Mouse (Mus musculus): ENCODE measurements at regions not wholly inside any gene's neighbourhood (a gene's known extent, or its start where the extent isn't known, plus 50 kb on each side); places are given as distances from the start of the nearest gene placed in this dataset.

DNA sequence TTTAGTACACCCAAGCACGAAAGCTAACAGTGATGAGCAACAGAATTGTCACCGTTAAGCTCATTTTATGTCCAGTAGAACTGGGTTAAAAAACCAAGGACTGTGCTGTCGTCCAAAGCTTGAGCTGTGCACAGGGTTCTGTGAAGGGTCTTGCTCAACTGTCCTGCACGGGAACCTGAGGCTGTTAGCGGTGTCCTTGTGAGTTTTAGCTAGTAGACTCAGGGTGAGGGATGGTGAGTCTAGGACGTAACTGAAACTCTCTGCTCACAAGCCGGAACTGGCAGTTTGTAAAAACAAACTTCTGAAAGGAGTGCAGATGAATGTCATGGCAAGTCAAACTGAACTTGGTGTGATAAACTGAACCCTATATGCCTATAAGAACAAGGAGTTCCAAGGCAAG is 95.6 kb downstream of the 1700020N01Rik start:
- Histone ChIP-seq H3K9ac (no peak overlapping the region), H3K4me3 (no peak overlapping the region), H3K4me1 (replicated peaks) (peaks cover 2% of the 10 kb centered on the region; the same call in 1 of the 2 replicates), H3K27ac (replicated peaks) (no peak overlapping the region), H3K27me3 (no peaks in the 10 kb centered on the region), H3K9me3 (no peaks in the 10 kb centered on the region), H3K36me3 (no peaks in the 10 kb centered on the region), H3K4me2 (no peak overlapping the region)
- ATAC-seq (ENCODE audit: low FRiP score, low read depth): no peak
- WGBS: 85% methylated on average over 7 of the region's 7 CpGs

GRCm38 (mm10) chr10:21689847-21690269 is 96.9 kb downstream of the 1700020N01Rik start:
- H3K27me3 ChIP-seq: no peaks in the 10 kb centered on the region
- 87% methylated on average over 9 of the region's 9 CpGs for WGBS
- no peaks in the 10 kb centered on the region for H3K36me3 ChIP-seq
- ATAC-seq (ENCODE audit: low FRiP score, low read depth): no peak
- peaks cover 2% of the 10 kb centered on the region; the same call in 1 of the 2 replicates for H3K4me1 ChIP-seq (replicated peaks)
- H3K27ac ChIP-seq (replicated peaks): no peak overlapping the region
- H3K9me3 ChIP-seq: no peaks in the 10 kb centered on the region
- H3K4me3 ChIP-seq: no peak overlapping the region
- H3K4me2 ChIP-seq: no peak overlapping the region
- no peak overlapping the region for H3K9ac ChIP-seq

- no peak overlapping the region for H3K4me3 ChIP-seq
- WGBS: 73% methylated on average over 5 of the region's 5 CpGs
- no peak overlapping the region for H3K4me2 ChIP-seq
- no peaks in the 10 kb centered on the region for H3K36me3 ChIP-seq
- ATAC-seq (ENCODE audit: low FRiP score, low read depth): no peak
- H3K4me1 ChIP-seq (replicated peaks): no peaks in the 10 kb centered on the region
- H3K9ac ChIP-seq: no peak overlapping the region
- H3K9me3 ChIP-seq: no peaks in the 10 kb centered on the region
- H3K27me3 ChIP-seq: no peaks in the 10 kb centered on the region
- H3K27ac ChIP-seq (replicated peaks): no peak overlapping the region
Observed at GRCm38 (mm10) chr10:21695185-21695584, 102.2 kb downstream of the 1700020N01Rik start.

- Histone ChIP-seq H3K9me3 (no peaks in the 10 kb centered on the region), H3K36me3 (no peaks in the 10 kb centered on the region), H3K27ac (replicated peaks) (no peak overlapping the region), H3K4me1 (replicated peaks) (no peaks in the 10 kb centered on the region), H3K4me3 (no peak overlapping the region), H3K9ac (no peak overlapping the region), H3K4me2 (no peak overlapping the region), H3K27me3 (no peaks in the 10 kb centered on the region)
- WGBS: 93% methylated on average over 5 of the region's 5 CpGs
- ATAC-seq (ENCODE audit: low FRiP score, low read depth): no peak
Observed at GRCm38 (mm10) chr10:21696671-21697070, 103.7 kb downstream of the 1700020N01Rik start.

- H3K27ac ChIP-seq (replicated peaks): no peak overlapping the region
- no peaks in the 10 kb centered on the region for H3K4me1 ChIP-seq (replicated peaks)
- ATAC-seq (ENCODE audit: low FRiP score, low read depth): no peak
- 29% methylated on average over 3 of the region's 3 CpGs for WGBS
- no peaks in the 10 kb centered on the region for H3K36me3 ChIP-seq
- no peaks in the 10 kb centered on the region for H3K27me3 ChIP-seq
- no peak overlapping the region for H3K4me2 ChIP-seq
- no peaks in the 10 kb centered on the region for H3K9me3 ChIP-seq
- no peak overlapping the region for H3K9ac ChIP-seq
- no peak overlapping the region for H3K4me3 ChIP-seq
Observed at GRCm38 (mm10) chr10:21701580-21701979, 108.6 kb downstream of the 1700020N01Rik start.

- Histone ChIP-seq H3K9me3 (no peaks in the 10 kb centered on the region), H3K4me3 (no peak overlapping the region), H3K27ac (replicated peaks) (no peak overlapping the region), H3K9ac (no peak overlapping the region), H3K4me1 (replicated peaks) (no peaks in the 10 kb centered on the region), H3K36me3 (no peaks in the 10 kb centered on the region), H3K27me3 (no peaks in the 10 kb centered on the region), H3K4me2 (no peak overlapping the region)
- WGBS: 69% methylated on average over 1 of the region's 1 CpGs
- ATAC-seq (ENCODE audit: low FRiP score, low read depth): no peak
Observed at GRCm38 (mm10) chr10:21702134-21702533, 109.2 kb downstream of the 1700020N01Rik start.

DNA sequence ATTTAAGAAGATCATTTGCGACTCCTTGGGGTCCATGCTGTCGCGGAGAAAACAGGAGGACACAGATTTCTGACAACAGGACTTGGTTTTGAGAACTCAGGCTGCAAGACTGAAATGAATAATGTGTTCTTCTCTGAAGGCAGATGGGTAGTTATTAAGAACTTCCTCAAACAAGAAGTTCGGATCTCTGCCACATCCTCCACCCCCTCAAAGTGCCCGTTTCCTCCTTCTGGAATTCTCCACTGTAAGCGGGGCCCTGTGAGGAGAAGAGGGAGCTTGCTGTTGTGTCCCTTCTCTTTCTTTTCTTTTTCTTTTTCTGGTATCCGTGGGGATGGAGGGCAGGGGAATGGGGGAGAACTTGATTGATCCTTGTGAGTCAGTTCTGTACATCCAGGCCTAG is 118.9 kb downstream of the 1700020N01Rik start:
- no peak overlapping the region for H3K4me2 ChIP-seq
- no peaks in the 10 kb centered on the region for H3K9me3 ChIP-seq
- H3K27me3 ChIP-seq: no peaks in the 10 kb centered on the region
- no peak overlapping the region for H3K27ac ChIP-seq (replicated peaks)
- WGBS: 75% methylated on average over 7 of the region's 7 CpGs
- no peak overlapping the region for H3K4me3 ChIP-seq
- no peaks in the 10 kb centered on the region for H3K36me3 ChIP-seq
- H3K4me1 ChIP-seq (replicated peaks): no peaks in the 10 kb centered on the region
- no peak overlapping the region for H3K9ac ChIP-seq
- no peak for ATAC-seq (ENCODE audit: low FRiP score, low read depth)

DNA sequence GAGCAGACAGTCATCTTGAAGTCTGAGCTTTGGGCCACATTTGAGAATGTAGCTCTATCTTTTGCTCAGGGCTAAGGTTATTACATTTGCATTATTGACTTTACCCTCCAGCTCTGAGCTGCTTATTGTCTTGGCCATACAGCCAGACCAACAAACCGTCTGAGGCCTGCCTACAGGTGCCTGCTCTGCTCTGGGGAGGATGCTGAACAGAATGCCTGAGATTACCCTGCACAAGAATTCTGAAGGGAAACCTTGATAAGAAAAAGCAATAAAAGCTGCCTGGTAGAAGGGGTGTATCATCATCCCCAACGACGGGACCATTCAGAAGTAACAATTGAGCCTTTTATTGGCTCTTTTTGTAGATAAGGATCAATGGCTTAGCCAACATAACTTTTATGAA is 119.9 kb downstream of the 1700020N01Rik start:
- Histone ChIP-seq H3K36me3 (no peaks in the 10 kb centered on the region), H3K4me2 (no peak overlapping the region), H3K27me3 (no peaks in the 10 kb centered on the region), H3K27ac (replicated peaks) (no peak overlapping the region), H3K4me3 (no peak overlapping the region), H3K4me1 (replicated peaks) (no peaks in the 10 kb centered on the region), H3K9me3 (no peaks in the 10 kb centered on the region), H3K9ac (no peak overlapping the region)
- 75% methylated on average over 3 of the region's 3 CpGs for WGBS
- no peak for ATAC-seq (ENCODE audit: low FRiP score, low read depth)

GRCm38 (mm10) chr10:21715436-21715835 is 122.5 kb downstream of the 1700020N01Rik start:
- no peak overlapping the region for H3K4me3 ChIP-seq
- WGBS: 91% methylated on average over 3 of the region's 3 CpGs

GRCm38 (mm10) chr10:21718189-21718588 is 125.2 kb downstream of the 1700020N01Rik start:
- Histone ChIP-seq H3K9me3 (no peaks in the 10 kb centered on the region), H3K36me3 (no peaks in the 10 kb centered on the region), H3K4me2 (no peak overlapping the region), H3K4me1 (replicated peaks) (no peaks in the 10 kb centered on the region), H3K27me3 (no peaks in the 10 kb centered on the region), H3K27ac (replicated peaks) (no peak overlapping the region), H3K4me3 (no peak overlapping the region), H3K9ac (no peak overlapping the region)
- no peak for ATAC-seq (ENCODE audit: low FRiP score, low read depth)
- 79% methylated on average over 4 of the region's 4 CpGs for WGBS

More at GRCm38 (mm10) chr10:21715436-21715835, 122.5 kb downstream of the 1700020N01Rik start:
- Histone ChIP-seq H3K27me3 (no peaks in the 10 kb centered on the region), H3K36me3 (no peaks in the 10 kb centered on the region), H3K27ac (replicated peaks) (no peak overlapping the region), H3K9ac (no peak overlapping the region), H3K4me2 (no peak overlapping the region), H3K9me3 (no peaks in the 10 kb centered on the region), H3K4me1 (replicated peaks) (no peaks in the 10 kb centered on the region)
- no peak for ATAC-seq (ENCODE audit: low FRiP score, low read depth)

DNA sequence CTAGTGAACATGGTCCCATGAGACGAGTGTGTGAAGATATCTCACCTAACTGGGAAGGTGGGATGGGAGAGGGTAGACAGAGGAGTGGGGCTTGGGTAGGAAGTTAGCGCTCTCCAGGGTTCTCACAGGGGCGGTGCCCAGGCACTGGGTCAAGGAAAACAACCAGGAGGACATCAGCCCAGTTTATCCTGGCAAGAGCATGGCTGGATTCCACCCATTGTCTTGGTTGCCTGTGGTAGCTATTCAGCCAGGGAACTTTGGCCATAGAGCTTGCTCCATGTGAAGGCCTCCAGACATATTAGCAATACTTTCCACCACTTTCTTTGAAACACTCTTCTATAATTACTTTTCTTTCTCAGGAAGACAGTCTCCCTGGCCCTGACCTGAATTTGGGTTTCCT is 131.4 kb downstream of the 1700020N01Rik start:
- H3K4me1 ChIP-seq (replicated peaks): no peaks in the 10 kb centered on the region
- no peaks in the 10 kb centered on the region for H3K27me3 ChIP-seq
- no peak overlapping the region for H3K4me2 ChIP-seq
- no peaks in the 10 kb centered on the region for H3K9me3 ChIP-seq
- no peak overlapping the region for H3K4me3 ChIP-seq
- H3K9ac ChIP-seq: no peak overlapping the region
- WGBS: 89% methylated on average over 3 of the region's 3 CpGs
- H3K36me3 ChIP-seq: no peaks in the 10 kb centered on the region
- H3K27ac ChIP-seq (replicated peaks): no peak overlapping the region
- ATAC-seq (ENCODE audit: low FRiP score, low read depth): no peak

DNA sequence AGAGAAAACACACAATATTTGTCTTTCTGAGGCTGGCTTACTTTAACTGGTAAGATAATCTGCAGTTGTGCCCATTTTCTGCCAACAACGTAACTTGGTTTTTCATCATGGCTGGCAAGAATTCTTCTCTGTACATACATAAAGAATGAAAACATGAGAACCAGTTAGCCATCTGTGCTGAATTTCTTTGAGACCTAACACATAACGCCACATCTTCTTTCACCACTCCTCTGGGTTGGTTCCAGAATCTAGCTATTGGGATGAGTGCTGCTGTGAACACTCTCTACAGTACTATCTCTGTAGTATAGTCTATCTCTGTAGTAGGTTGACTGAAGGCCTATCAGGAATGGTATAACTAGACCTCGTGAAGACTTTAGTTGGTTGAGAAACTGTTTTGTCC is 132.1 kb downstream of the 1700020N01Rik start:
- H3K9ac ChIP-seq: no peak overlapping the region
- no peak overlapping the region for H3K27ac ChIP-seq (replicated peaks)
- H3K4me3 ChIP-seq: no peak overlapping the region
- H3K4me1 ChIP-seq (replicated peaks): no peaks in the 10 kb centered on the region
- H3K36me3 ChIP-seq: no peaks in the 10 kb centered on the region
- no peak overlapping the region for H3K4me2 ChIP-seq
- 84% methylated on average over 3 of the region's 3 CpGs for WGBS
- ATAC-seq (ENCODE audit: low FRiP score, low read depth): no peak
- H3K27me3 ChIP-seq: no peaks in the 10 kb centered on the region
- no peaks in the 10 kb centered on the region for H3K9me3 ChIP-seq

- Histone ChIP-seq H3K4me3 (no peak overlapping the region), H3K9ac (no peak overlapping the region), H3K36me3 (no peaks in the 10 kb centered on the region), H3K27me3 (no peaks in the 10 kb centered on the region), H3K27ac (replicated peaks) (no peak overlapping the region), H3K4me1 (replicated peaks) (no peaks in the 10 kb centered on the region; the same call in 1 of the 2 replicates), H3K4me2 (no peak overlapping the region), H3K9me3 (no peaks in the 10 kb centered on the region)
- 43% methylated on average over 5 of the region's 5 CpGs for WGBS
- ATAC-seq (ENCODE audit: low FRiP score, low read depth): no peak
Observed at GRCm38 (mm10) chr10:21740256-21740655, 141.7 kb upstream of the Sgk1 start.

Measured in hindbrain, embryonic 15.5 days (tissue).